Mouse (Mus musculus): Measurements from ENCODE around the gene Plek2.

DNA sequence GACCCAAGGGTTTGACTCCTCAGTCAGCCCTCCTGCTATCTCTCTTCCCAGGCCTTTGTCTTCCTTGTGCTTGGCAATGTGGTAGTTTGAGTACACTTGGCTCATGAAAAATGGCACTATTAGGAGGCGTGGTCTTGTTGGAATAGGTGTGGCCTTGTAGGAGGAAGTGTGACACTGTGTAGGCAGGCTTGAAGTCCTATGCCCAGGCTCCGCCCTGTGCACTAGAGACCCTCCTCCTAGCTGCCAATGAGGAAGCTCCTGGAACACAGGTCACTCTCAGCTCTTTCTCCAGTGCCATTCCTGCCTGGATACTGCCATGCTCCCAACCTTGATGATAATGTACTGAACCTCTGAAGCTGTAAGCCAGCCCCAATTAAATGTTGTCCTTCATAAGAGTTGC, 15.6 kb downstream of the Plek2 start:
- no peak for TF ChIP-seq CTCF (IDR thresholded peaks at IDR 0.05; ENCODE audit: borderline replicate concordance, insufficient read depth, low read length)
- no peak for TF ChIP-seq POLR2A (IDR thresholded peaks at IDR 0.05; ENCODE audit: low read depth, low read length)
